Mouse (Mus musculus): ENCODE results near the gene Rhd.

Rhd gene

GRCm38 (mm10) chr4:134856501-134856900 is 7.8 kb upstream of the Rhd start:
- DNase-seq (ENCODE audit: low read depth, low spot score): peak; percentile 97

- no peak for DNase-seq (ENCODE audit: low read depth, low spot score)
Measured at GRCm38 (mm10) chr4:134858494-134858893, 5.8 kb upstream of the Rhd start.

- DNase-seq (ENCODE audit: low read depth, low spot score): no peak
Measured at GRCm38 (mm10) chr4:134861884-134862283, 2.5 kb upstream of the Rhd start.

GRCm38 (mm10) chr4:134862996-134863395 is 1.3 kb upstream of the Rhd start:
- no peak for DNase-seq (ENCODE audit: low read depth, low spot score)

- DNase-seq (ENCODE audit: low read depth, low spot score): no peak
Measured at GRCm38 (mm10) chr4:134865340-134865739, 1.0 kb downstream of the Rhd start.

GRCm38 (mm10) chr4:134865789-134866188 is 1.5 kb downstream of the Rhd start:
- DNase-seq (ENCODE audit: low read depth, low spot score): no peak

- DNase-seq (ENCODE audit: low read depth, low spot score): no peak
Measured at GRCm38 (mm10) chr4:134867213-134867612, 2.9 kb downstream of the Rhd start.

GRCm38 (mm10) chr4:134867661-134868060 is 3.3 kb downstream of the Rhd start:
- DNase-seq (ENCODE audit: low read depth, low spot score): peak; percentile 81

- DNase-seq (ENCODE audit: low read depth, low spot score): no peak
Measured at GRCm38 (mm10) chr4:134868065-134868464, 3.7 kb downstream of the Rhd start.

GRCm38 (mm10) chr4:134868490-134868889 is 4.2 kb downstream of the Rhd start:
- DNase-seq (ENCODE audit: low read depth, low spot score): no peak

GRCm38 (mm10) chr4:134869068-134869730 is 4.9 kb downstream of the Rhd start:
- DNase-seq (ENCODE audit: low read depth, low spot score): no peak

- no peak for DNase-seq (ENCODE audit: low read depth, low spot score)
Measured at GRCm38 (mm10) chr4:134869815-134870375, 5.6 kb downstream of the Rhd start.

GRCm38 (mm10) chr4:134871477-134871876 is 7.1 kb downstream of the Rhd start:
- peak; percentile 88 for DNase-seq (ENCODE audit: low read depth, low spot score)

GRCm38 (mm10) chr4:134871950-134872349 is 7.6 kb downstream of the Rhd start:
- peak; percentile 56 for DNase-seq (ENCODE audit: low read depth, low spot score)

- peak; percentile 59 for DNase-seq (ENCODE audit: low read depth, low spot score)
Measured at GRCm38 (mm10) chr4:134876171-134876570, 11.8 kb downstream of the Rhd start.

- peak; percentile 72 for DNase-seq (ENCODE audit: low read depth, low spot score)
Measured at GRCm38 (mm10) chr4:134879410-134879981, 15.2 kb downstream of the Rhd start.

GRCm38 (mm10) chr4:134880041-134880440 is 15.7 kb downstream of the Rhd start:
- peak; percentile 61 for DNase-seq (ENCODE audit: low read depth, low spot score)

GRCm38 (mm10) chr4:134883266-134883665 is 18.9 kb downstream of the Rhd start:
- DNase-seq (ENCODE audit: low read depth, low spot score): peak; percentile 89

GRCm38 (mm10) chr4:134883808-134884207 is 19.5 kb downstream of the Rhd start:
- peak; percentile 49 for DNase-seq (ENCODE audit: low read depth, low spot score)

GRCm38 (mm10) chr4:134884364-134884763 is 20.0 kb downstream of the Rhd start:
- no peak for DNase-seq (ENCODE audit: low read depth, low spot score)

- DNase-seq (ENCODE audit: low read depth, low spot score): no peak
Measured at GRCm38 (mm10) chr4:134892096-134892495, 27.8 kb downstream of the Rhd start.

- no peak for DNase-seq (ENCODE audit: low read depth, low spot score)
Measured at GRCm38 (mm10) chr4:134897256-134897655, 32.9 kb downstream of the Rhd start.

GRCm38 (mm10) chr4:134901126-134901525 is 36.8 kb downstream of the Rhd start:
- no peak for DNase-seq (ENCODE audit: low read depth, low spot score)
